Mouse (Mus musculus) heart, postnatal 0 days (tissue): ENCODE measurements at regions not wholly inside any gene's neighbourhood (a gene's known extent, or its start where the extent isn't known, plus 50 kb on each side); places are given as distances from the start of the nearest gene placed in this dataset.

ENCODE experiments used
- ATAC-seq: fragments of 200-750 bp; cut with Nextera tagmentation; 2 replicates; pipeline ENCODE4 v1.8.0; 2017; ENCODE audit warnings: low read depth, moderate number of reproducible peaks, moderate library complexity; ENCODE audit not compliant: insufficient read depth
- DNase-seq: peaks from one replicate; pipeline ENCODE4 v3.0.0-alpha.2; 2016; ENCODE audit warnings: low spot score
- H3K27ac ChIP-seq: fragments of 300-500 bp; sonication (generic); 2 replicates; pipeline ENCODE4 v1.5.1; 2014; ENCODE audit warnings: low read depth, mild to moderate bottlenecking
- H3K27me3 ChIP-seq: fragments of 300-500 bp; sonication (generic); 2 replicates; pipeline ENCODE4 v1.6.1; 2014; ENCODE audit warnings: low read length, mixed read lengths; ENCODE audit not compliant: control insufficient read depth, insufficient read depth
- H3K36me3 ChIP-seq: fragments of 300-500 bp; sonication (generic); replicated peaks from 2 replicates; pipeline ENCODE4 v1.6.1; 2014; ENCODE audit warnings: low read length, mixed read lengths; ENCODE audit not compliant: control insufficient read depth, insufficient read depth
- H3K4me1 ChIP-seq: fragments of 300-500 bp; sonication (generic); 2 replicates; pipeline ENCODE4 v1.6.1; 2014; ENCODE audit warnings: antibody characterized with exemption; ENCODE audit not compliant: control insufficient read depth, insufficient read depth
- H3K4me2 ChIP-seq: fragments of 300-500 bp; sonication (generic); 2 replicates; pipeline ENCODE4 v1.6.1; 2014; ENCODE audit warnings: low read depth, mild to moderate bottlenecking, low read length, moderate library complexity
- H3K4me3 ChIP-seq: fragments of 300-500 bp; sonication (generic); 2 replicates; pipeline ENCODE4 v1.5.1; 2014; ENCODE audit warnings: low read depth, low read length
- H3K9ac ChIP-seq: fragments of 300-500 bp; sonication (generic); replicated peaks from 2 replicates; pipeline ENCODE4 v1.6.1; 2014; ENCODE audit warnings: low read depth, low read length, mixed read lengths
- H3K9me3 ChIP-seq: fragments of 300-500 bp; sonication (generic); replicated peaks from 2 replicates; pipeline ENCODE4 v1.6.1; 2016; ENCODE audit warnings: low read length; ENCODE audit not compliant: control insufficient read depth
- CTCF ChIP-seq: IDR thresholded peaks from 2 replicates; pipeline ENCODE4 v1.5.1; 2016; ENCODE audit warnings: antibody characterized with exemption, control low read depth, low read depth
- EP300 ChIP-seq: IDR thresholded peaks from 2 replicates; pipeline ENCODE4 v1.6.1; 2016; ENCODE audit warnings: antibody characterized with exemption, low read depth
- WGBS: fragments of 180-500 bp; shearing (Covaris S2); extraction: QIAGEN DNeasy Blood & Tissue Kit; methylation state at CpG from one replicate; pipeline ENCODE4 v1.1.7; 2014; 5-methylcytosine and 5-hydroxymethylcytosine counted together

GRCm38 (mm10) chr8:96586129-96586528 is 697.8 kb upstream of the Got2 start:
- H3K4me1 ChIP-seq: no peaks in the 10 kb centered on the region
- no peaks in the 10 kb centered on the region for H3K36me3 ChIP-seq
- H3K4me3 ChIP-seq: no peak overlapping the region
- no peaks in the 10 kb centered on the region for H3K9me3 ChIP-seq
- WGBS: 55% methylated on average over 3 of the region's 3 CpGs
- H3K27me3 ChIP-seq: no peaks in the 10 kb centered on the region
- TF ChIP-seq CTCF (no peak), EP300 (no peak)
- no peak overlapping the region for H3K4me2 ChIP-seq
- no peak overlapping the region for H3K27ac ChIP-seq
- ATAC-seq: no peak
- H3K9ac ChIP-seq: no peak overlapping the region
- no peak for DNase-seq

DNA sequence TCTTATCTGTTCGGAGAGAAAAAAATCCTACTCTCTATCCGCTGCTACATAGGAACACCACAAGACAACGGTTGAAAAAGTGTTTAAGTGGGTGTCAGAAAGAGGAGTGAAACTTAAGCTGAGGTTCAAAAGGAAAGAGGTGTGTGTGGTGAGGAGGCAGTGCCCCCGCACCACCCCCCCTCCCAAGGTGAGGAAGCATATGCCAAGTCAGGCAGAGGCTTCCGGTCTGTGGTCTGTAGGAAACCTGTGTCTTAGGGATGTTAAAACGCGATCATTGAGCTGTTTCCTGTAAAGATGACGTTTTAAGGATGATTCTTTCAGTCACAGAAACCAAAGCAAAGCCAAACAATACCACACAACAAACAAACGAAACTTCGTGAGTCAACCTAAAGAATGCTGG is 664.2 kb upstream of the Got2 start:
- Histone ChIP-seq H3K4me1 (no peaks in the 10 kb centered on the region), H3K9me3 (no peaks in the 10 kb centered on the region), H3K9ac (no peak overlapping the region), H3K4me3 (no peak overlapping the region), H3K36me3 (no peaks in the 10 kb centered on the region), H3K4me2 (no peak overlapping the region), H3K27me3 (no peaks in the 10 kb centered on the region), H3K27ac (no peak overlapping the region)
- no peak for ATAC-seq
- no peak for TF ChIP-seq EP300
- no peak for TF ChIP-seq CTCF
- no peak for DNase-seq
- 56% methylated on average over 10 of the region's 10 CpGs for WGBS

GRCm38 (mm10) chr8:96550408-96550807 is 662.1 kb upstream of the Got2 start:
- no peaks in the 10 kb centered on the region for H3K27me3 ChIP-seq
- no peaks in the 10 kb centered on the region for H3K36me3 ChIP-seq
- H3K4me2 ChIP-seq: no peak overlapping the region
- no peak overlapping the region for H3K27ac ChIP-seq
- WGBS: 86% methylated on average over 2 of the region's 2 CpGs
- no peak for DNase-seq
- no peak overlapping the region for H3K4me3 ChIP-seq
- H3K9me3 ChIP-seq: no peaks in the 10 kb centered on the region
- no peak overlapping the region for H3K9ac ChIP-seq
- TF ChIP-seq CTCF (no peak), EP300 (no peak)
- no peak for ATAC-seq
- no peaks in the 10 kb centered on the region for H3K4me1 ChIP-seq

GRCm38 (mm10) chr8:96548663-96549062 is 660.3 kb upstream of the Got2 start:
- Histone ChIP-seq H3K9me3 (no peaks in the 10 kb centered on the region), H3K27me3 (no peaks in the 10 kb centered on the region), H3K9ac (no peak overlapping the region), H3K4me2 (no peak overlapping the region), H3K36me3 (no peaks in the 10 kb centered on the region), H3K4me1 (no peaks in the 10 kb centered on the region), H3K4me3 (no peak overlapping the region), H3K27ac (no peak overlapping the region)
- ATAC-seq (peak; percentile 44), DNase-seq (peak; percentile 31)
- 23% methylated on average over 4 of the region's 4 CpGs for WGBS
- TF ChIP-seq EP300: no peak
- TF ChIP-seq CTCF: peak; percentile 18; the same call in 1 of the 2 replicates

- Histone ChIP-seq H3K4me2 (no peak overlapping the region), H3K36me3 (no peaks in the 10 kb centered on the region), H3K4me3 (no peak overlapping the region), H3K9me3 (no peaks in the 10 kb centered on the region), H3K9ac (no peak overlapping the region), H3K27ac (no peak overlapping the region), H3K4me1 (no peaks in the 10 kb centered on the region), H3K27me3 (no peaks in the 10 kb centered on the region)
- TF ChIP-seq CTCF: no peak
- no peak for TF ChIP-seq EP300
- no peak for ATAC-seq
- no peak for DNase-seq
These were observed 659.8 kb upstream of the Got2 start for GRCm38 (mm10) chr8:96548187-96548586.

- H3K4me2 ChIP-seq: no peak overlapping the region
- TF ChIP-seq EP300: no peak
- no peak for TF ChIP-seq CTCF
- H3K36me3 ChIP-seq: no peaks in the 10 kb centered on the region
- H3K4me3 ChIP-seq: no peak overlapping the region
- ATAC-seq: no peak
- no peaks in the 10 kb centered on the region for H3K4me1 ChIP-seq
- H3K9me3 ChIP-seq: no peaks in the 10 kb centered on the region
- 78% methylated on average over 3 of the region's 3 CpGs for WGBS
- DNase-seq: no peak
- no peak overlapping the region for H3K27ac ChIP-seq
- H3K9ac ChIP-seq: no peak overlapping the region
- no peaks in the 10 kb centered on the region for H3K27me3 ChIP-seq
These were observed 653.9 kb upstream of the Got2 start for GRCm38 (mm10) chr8:96542215-96542614.
